Mouse (Mus musculus) R1 (cell line): ENCODE measurements around the gene A830031A19Rik.
A peak's percentile ranks its signal among the peaks of the same experiment; 100 is the strongest.

ENCODE experiments used
- DNase-seq: peaks from one replicate; pipeline ENCODE4 v3.0.0-alpha.2; 2018; ENCODE audit warnings: low read depth, low spot score

Gene A830031A19Rik

DNA sequence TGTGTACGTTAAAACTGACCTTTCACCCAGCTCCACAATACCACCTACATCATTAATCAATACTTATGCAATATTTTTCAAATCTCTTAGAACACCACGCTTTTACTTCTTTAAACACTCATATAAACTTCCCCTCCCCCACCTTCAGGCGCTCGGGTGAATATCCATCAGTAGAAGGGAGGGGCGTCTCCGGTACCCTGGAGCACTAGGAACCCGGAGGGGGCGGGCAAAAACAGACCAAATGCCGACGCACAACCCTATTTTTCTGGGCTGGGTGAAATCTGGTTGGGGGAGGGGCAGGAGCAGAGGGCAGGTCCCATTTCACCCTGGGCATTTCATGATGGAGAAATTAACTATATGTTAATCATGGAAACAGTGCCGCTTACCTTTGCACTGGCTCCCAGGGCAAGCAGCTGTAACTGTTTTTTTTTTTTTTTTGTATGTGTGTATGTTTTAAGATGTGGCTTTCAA, at the start of gene A830031A19Rik:
TSS of gene A830031A19Rik (minus strand) at position 421 of the 471 bp plus-strand sequence.
- peak; percentile 69 for DNase-seq

- DNase-seq: no peak
Measured at GRCm38 (mm10) chr11:24123991-24124390, 49.1 kb upstream of the A830031A19Rik start.

GRCm38 (mm10) chr11:24122899-24123298, 48.0 kb upstream of the A830031A19Rik start:
- DNase-seq: no peak

DNA sequence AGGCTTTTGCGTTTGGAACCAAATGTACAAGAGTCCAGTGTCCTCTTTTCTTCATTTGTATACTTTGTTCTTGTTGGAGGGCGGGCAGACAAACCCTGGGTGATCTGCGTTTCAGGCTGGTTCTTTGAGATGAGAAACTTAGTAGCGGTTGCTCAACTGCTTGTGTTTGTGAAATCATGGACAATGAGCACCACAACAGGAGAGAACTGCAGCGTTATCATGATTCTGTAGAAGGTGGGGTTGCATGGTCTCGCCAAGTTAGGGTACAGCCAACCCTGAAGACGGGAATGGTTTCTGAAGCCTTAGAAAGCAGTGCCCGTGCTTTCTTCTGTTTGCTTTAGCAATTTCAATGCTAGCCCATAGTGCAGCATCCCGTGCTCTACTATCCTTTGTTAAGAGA, 46.3 kb upstream of the A830031A19Rik start:
- DNase-seq: no peak

GRCm38 (mm10) chr11:24116582-24117318, 41.9 kb upstream of the A830031A19Rik start:
- DNase-seq: no peak

GRCm38 (mm10) chr11:24116041-24116440, 41.2 kb upstream of the A830031A19Rik start:
- no peak for DNase-seq

- no peak for DNase-seq
Measured at GRCm38 (mm10) chr11:24115017-24115752, 40.3 kb upstream of the A830031A19Rik start.

GRCm38 (mm10) chr11:24111720-24112119, 36.9 kb upstream of the A830031A19Rik start:
- no peak for DNase-seq

DNA sequence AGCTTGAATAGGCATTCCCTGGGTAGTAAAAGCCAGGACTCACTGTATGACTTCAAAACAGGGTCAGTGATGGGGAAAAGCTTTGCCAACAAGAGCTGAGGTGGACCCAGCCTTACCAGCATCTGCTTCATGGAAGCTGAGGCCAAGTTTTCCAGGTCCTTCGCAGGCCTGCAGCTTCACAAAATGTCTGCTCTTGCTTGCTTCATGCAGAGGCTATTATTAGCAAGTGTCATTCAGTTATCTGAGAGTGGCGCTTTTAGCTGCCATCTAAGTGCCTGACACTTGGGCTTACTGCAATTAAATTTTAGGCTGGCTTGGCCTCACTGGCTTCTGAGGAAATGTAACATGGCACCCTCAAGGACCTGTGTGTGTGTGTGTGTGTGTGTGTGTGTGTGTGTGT, 35.3 kb upstream of the A830031A19Rik start:
- DNase-seq: no peak

DNA sequence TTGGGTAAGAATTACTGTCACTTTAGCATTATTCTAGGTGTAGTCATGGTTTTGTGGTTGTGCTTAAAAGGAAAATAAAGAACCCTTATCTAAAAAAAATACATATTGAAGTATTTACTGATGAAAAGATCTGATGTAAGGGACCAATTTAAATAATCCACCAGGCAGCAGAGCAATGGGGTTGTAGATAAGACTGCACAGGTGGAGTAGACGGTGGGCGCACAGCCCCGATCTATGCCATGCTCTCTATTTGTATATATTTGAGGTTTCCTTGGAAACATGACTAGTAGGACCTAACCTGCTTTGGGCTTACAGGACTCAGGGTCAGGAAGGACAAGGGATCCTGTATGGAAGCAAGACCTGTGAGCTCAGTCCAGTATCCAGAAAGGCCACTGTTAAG, 34.5 kb upstream of the A830031A19Rik start:
- DNase-seq: no peak

GRCm38 (mm10) chr11:24108974-24109373, 34.1 kb upstream of the A830031A19Rik start:
- DNase-seq: no peak

DNA sequence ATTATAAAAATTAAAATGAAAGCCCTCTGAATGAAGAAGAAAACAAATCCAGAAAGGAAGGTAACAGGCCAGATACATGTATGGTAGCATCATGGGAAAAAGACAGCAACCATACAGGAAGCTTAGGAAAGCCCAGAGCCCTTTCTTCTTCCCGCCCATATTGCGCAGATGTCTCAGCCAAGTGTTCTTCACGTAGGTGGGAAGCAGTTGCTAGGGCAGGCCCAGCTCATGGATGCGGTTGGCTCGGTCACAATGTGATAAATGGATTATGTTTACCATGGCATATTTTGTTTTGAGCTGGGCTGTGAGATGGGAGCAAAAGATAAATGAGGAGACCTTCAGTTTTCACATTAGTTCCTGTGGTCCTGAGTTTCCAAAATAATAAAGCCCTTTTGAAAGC, 32.6 kb upstream of the A830031A19Rik start:
- DNase-seq: no peak

DNA sequence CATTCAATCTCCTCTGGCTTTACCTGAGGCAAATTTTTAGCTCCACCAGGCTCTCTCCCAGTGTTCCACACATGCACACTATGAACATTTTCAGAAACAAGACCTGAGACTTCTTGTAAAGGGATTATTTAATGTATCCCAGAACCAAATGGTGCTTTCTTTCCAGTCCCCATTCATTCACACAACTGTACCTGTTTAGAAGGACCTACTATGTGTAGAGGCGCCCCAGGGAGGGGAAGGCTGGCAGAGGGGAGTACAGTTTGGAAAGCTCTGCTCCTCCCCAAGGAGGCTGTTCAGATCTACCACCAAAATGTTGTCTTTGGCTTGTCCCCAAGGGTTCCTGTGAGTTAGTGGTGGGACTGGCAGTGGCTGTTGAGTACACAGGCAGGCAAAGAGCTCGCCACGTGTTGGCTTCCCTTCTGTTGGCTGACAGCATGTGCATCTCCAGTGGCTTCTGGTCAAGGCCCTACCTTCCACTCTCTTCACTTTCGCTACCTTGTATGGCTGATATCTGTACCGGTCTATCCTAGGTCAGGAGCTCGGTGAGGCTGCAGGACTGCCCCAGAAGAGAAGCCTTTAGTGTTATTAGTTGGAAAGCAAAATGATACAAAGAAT, 28.4 kb upstream of the A830031A19Rik start:
- DNase-seq: no peak

DNA sequence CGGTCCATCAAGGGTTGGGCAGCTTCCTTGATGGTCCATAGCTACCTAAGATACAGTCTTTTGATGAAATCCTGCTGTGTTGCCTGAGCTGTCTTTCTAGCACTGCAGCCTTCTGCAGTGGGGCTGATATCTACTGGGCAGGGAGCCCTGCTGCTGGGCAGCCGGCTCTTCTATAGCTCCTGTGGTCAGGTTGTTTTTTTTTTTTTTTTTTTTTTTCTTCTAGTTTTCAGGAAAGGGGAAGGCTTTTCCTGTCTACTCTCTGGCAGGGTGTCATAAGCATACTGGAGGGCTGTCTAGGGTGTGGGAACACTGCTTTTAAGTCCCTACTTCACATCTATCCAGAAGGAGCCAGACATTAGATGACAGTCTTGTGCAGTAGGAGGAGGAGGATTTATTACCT, 27.5 kb upstream of the A830031A19Rik start:
- no peak for DNase-seq

DNA sequence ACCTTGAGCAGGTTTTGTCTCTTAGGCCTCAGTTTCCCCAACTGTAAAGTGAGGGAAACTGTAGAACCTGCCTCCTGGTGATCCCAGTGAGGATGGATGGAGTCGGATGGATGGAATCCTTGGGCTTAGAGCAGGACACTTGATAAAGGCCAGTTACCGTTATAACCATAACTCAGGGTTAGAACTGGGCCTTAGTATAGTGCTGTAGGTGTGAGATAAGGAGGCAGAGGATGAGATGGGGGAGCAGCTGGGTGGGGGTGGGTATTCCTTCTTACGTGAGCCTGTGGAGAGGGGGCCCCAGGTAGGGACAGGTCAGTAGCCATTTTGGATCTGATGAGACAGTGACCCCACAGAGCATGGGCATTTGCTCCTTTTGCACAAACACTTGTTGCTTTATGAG, 26.8 kb upstream of the A830031A19Rik start:
- no peak for DNase-seq

DNA sequence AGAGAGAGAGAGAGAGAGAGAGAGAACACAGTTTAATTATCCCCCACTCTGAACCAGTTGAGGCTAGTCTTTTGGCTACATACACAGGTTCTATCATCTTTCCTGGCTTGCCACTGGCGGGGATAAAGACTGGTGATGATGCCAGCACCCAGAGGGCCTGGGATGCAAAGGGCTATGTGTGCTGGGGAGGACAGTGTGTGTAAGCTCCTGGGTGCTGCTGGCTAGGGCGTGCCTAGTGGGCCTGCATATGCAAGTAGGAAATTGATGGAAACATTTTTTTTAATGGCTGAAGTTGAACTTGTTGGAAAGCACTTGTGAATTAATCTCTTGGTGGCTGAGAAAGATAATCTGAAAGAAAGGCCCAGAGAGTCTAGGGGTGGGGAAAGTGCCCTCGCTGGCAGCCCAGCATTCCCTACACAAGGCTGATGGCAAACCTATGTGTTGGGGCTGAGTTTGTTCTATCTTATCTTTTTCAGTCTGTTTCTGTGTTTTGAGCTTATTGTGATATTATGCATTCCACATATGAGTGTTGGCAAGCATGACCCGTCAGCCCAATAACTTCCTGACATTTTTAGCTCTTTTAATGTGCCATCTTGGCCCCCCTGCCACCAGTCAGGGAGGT, 25.7 kb upstream of the A830031A19Rik start:
- no peak for DNase-seq

GRCm38 (mm10) chr11:24099886-24100293, 25.0 kb upstream of the A830031A19Rik start:
- DNase-seq: no peak

- no peak for DNase-seq
Measured at GRCm38 (mm10) chr11:24099215-24099614, 24.4 kb upstream of the A830031A19Rik start.

DNA sequence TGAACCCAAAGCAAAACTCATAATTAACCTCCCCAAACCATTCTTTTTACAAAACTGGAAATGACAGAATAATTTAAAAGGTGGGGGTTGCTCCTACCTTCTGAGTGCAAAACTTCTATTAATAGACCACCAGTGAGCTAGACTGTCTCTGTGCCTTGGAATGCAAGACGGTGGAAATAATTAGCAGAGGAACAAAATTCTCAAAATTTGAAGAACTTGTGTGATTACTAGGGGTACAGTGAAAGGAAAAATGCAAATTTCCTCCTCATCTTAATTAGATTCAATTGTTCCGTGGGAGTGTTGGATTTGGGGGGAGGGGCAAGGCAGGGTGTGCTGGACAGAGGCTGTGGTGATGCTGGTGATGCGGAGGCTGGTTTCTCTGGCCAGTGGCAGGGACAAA, 23.8 kb upstream of the A830031A19Rik start:
- DNase-seq: no peak

GRCm38 (mm10) chr11:24098069-24098468, 23.2 kb upstream of the A830031A19Rik start:
- DNase-seq: no peak

DNA sequence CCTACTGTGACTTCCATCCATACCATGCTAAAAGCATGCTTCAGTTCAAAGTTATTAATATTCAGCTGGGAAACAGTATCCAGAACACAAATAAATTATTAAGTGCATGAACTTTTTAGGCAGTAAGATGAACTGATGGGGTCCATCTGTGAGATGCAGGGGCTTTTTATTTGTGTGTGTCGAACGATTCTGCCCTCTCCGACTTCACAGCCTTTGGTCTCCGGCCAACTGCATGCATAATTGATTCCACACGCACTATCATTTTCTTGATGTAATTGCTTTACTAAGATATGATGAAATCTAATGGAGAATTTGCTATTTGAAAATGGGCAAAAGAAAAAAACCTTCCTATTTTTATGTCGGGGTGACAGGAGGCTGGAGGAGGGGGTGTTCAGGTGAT, 22.2 kb upstream of the A830031A19Rik start:
- DNase-seq: no peak

GRCm38 (mm10) chr11:24096483-24096882, 21.6 kb upstream of the A830031A19Rik start:
- no peak for DNase-seq
